Mouse (Mus musculus) myocyte (in vitro differentiated cells): ENCODE data around the gene Akap13. TPM values are rescaled to one million over a fixed set of nuclear protein-coding genes. Genes with fewer than 3 reads are reported as not detected.

Experiments
- H3K27me3 ChIP-seq: one replicate; pipeline ENCODE4 v1.6.1; 2011; ENCODE audit not compliant: control insufficient read depth, insufficient read depth, insufficient read length
- H3K36me3 ChIP-seq: one replicate; pipeline ENCODE4 v1.6.1; 2011; ENCODE audit not compliant: control insufficient read depth, insufficient read depth
- H3K4me2 ChIP-seq: one replicate; pipeline ENCODE4 v1.6.1; 2011; ENCODE audit warnings: low read depth, control low read depth
- H3K4me3 ChIP-seq: one replicate; pipeline ENCODE4 v1.5.1; 2011; ENCODE audit warnings: mild to moderate bottlenecking, control low read depth, moderate library complexity
- H3K79me2 ChIP-seq: one replicate; pipeline ENCODE4 v1.6.1; 2011; ENCODE audit not compliant: control insufficient read depth, insufficient read depth
- H3ac ChIP-seq: one replicate; pipeline ENCODE4 v1.6.1; 2011; ENCODE audit not compliant: control insufficient read depth, insufficient read length
- CEBPB ChIP-seq: IDR thresholded peaks from 2 replicates; pipeline ENCODE4 v1.6.1; 2011; ENCODE audit warnings: mild to moderate bottlenecking, moderate library complexity; ENCODE audit not compliant: poor library complexity, insufficient read depth, severe bottlenecking
- E2F4 ChIP-seq: IDR thresholded peaks from one replicate; pipeline ENCODE4 v1.6.1; 2011; ENCODE audit warnings: mild to moderate bottlenecking, control low read depth, moderate library complexity; ENCODE audit not compliant: insufficient read depth
- MAX ChIP-seq: IDR thresholded peaks from one replicate; pipeline ENCODE4 v1.6.1; 2011; ENCODE audit warnings: low read depth, mild to moderate bottlenecking, control low read depth
- MYOD1 ChIP-seq, 3 experiments: IDR thresholded peaks; one replicate each; pipeline ENCODE4 v1.6.1; 2011; ENCODE audit warnings: control low read depth in 2 of 3, low read depth in 2 of 3, mild to moderate bottlenecking in 2 of 3, moderate library complexity in 1 of 3; ENCODE audit not compliant: insufficient read length in 2 of 3, control insufficient read depth in 1 of 3
- MYOG ChIP-seq, 3 experiments: IDR thresholded peaks; one replicate each; pipeline ENCODE4 v1.6.1; 2011; ENCODE audit warnings: control low read depth in 2 of 3, low read depth in 2 of 3, mild to moderate bottlenecking in 2 of 3; ENCODE audit not compliant: insufficient read length in 2 of 3, control insufficient read depth in 1 of 3, insufficient read depth in 1 of 3
- POLR2A ChIP-seq: IDR thresholded peaks from one replicate; pipeline ENCODE4 v1.6.1; 2011; ENCODE audit warnings: low read depth, mild to moderate bottlenecking, control low read depth, moderate library complexity; ENCODE audit not compliant: insufficient read length
- POLR2AphosphoS2 ChIP-seq: IDR thresholded peaks from one replicate; pipeline ENCODE4 v1.6.1; 2011; ENCODE audit warnings: low read depth, control low read depth; ENCODE audit not compliant: insufficient read length
- REST ChIP-seq: IDR thresholded peaks from one replicate; pipeline ENCODE4 v1.6.1; 2011; ENCODE audit warnings: mild to moderate bottlenecking, control low read depth, moderate library complexity; ENCODE audit not compliant: insufficient read depth, insufficient read length
- SRF ChIP-seq: IDR thresholded peaks from one replicate; pipeline ENCODE4 v1.6.1; 2011; ENCODE audit warnings: low read depth; ENCODE audit not compliant: control insufficient read depth, insufficient read length
- TCF12 ChIP-seq: IDR thresholded peaks from one replicate; pipeline ENCODE4 v1.6.1; 2011; ENCODE audit warnings: mild to moderate bottlenecking, control low read depth; ENCODE audit not compliant: poor library complexity, insufficient read depth, severe bottlenecking
- TCF3 ChIP-seq: IDR thresholded peaks from one replicate; pipeline ENCODE4 v1.6.1; 2011; ENCODE audit warnings: low read depth, control low read depth; ENCODE audit not compliant: insufficient read length
- USF1 ChIP-seq: IDR thresholded peaks from one replicate; pipeline ENCODE4 v1.6.1; 2011; ENCODE audit warnings: low read depth, mild to moderate bottlenecking, control low read depth, moderate library complexity
- polyA plus RNA-seq: library from polyadenylated mRNA; unstranded; fragments of >200 nt; fragmentation: generic; extraction: Trizol; gene quantifications from one replicate; pipeline ENCODE4 v1.2.1, GENCODE M21; 2012; ENCODE audit warnings: missing spikeins

Akap13 gene
- polyA plus RNA-seq, 1 experiment = 13.9 TPM

- H3K4me3 ChIP-seq = no peak overlapping the region
- TF ChIP-seq E2F4 = no peak
- TF ChIP-seq CEBPB = peak; percentile 58
Measured at GRCm38 (mm10) chr7:75561134-75561533, 105.8 kb downstream of the Akap13 start.

GRCm38 (mm10) chr7:75568276-75568675, 112.9 kb downstream of the Akap13 start:
- Histone ChIP-seq H3K4me3 (no peak overlapping the region), H3K27me3 (no peaks in the 10 kb centered on the region), H3K36me3 (no peaks in the 10 kb centered on the region), H3ac (no peak overlapping the region), H3K79me2 (peaks cover 50% of the 10 kb centered on the region), H3K4me2 (no peak overlapping the region)
- TF ChIP-seq CEBPB (peak; percentile 63), POLR2A (no peak), MYOD1 (IDR thresholded peaks at IDR 0.05; ENCODE audit: control insufficient read depth in 1 of 3, insufficient read length in 2 of 3, low read depth in 2 of 3) (peak in 2 of 3 experiments; percentile 64 to 68), E2F4 (no peak), REST (no peak), SRF (no peak), MAX (no peak), TCF3 (no peak), POLR2AphosphoS2 (no peak), USF1 (no peak), TCF12 (no peak), MYOG (IDR thresholded peaks at IDR 0.05; ENCODE audit: control insufficient read depth in 1 of 3, insufficient read depth in 1 of 3, insufficient read length in 2 of 3, low read depth in 2 of 3) (no peak)

More at GRCm38 (mm10) chr7:75561134-75561533, 105.8 kb downstream of the Akap13 start:
- Histone ChIP-seq H3K36me3 (no peaks in the 10 kb centered on the region), H3K79me2 (peaks cover 81% of the 10 kb centered on the region), H3K4me2 (no peak overlapping the region), H3ac (no peak overlapping the region), H3K27me3 (no peaks in the 10 kb centered on the region)

- Histone ChIP-seq H3K4me3 (no peak overlapping the region), H3K27me3 (no peaks in the 10 kb centered on the region), H3K36me3 (no peaks in the 10 kb centered on the region), H3K4me2 (no peak overlapping the region), H3K79me2 (peaks cover 48% of the 10 kb centered on the region), H3ac (no peak overlapping the region)
- no peak for TF ChIP-seq TCF12
- TF ChIP-seq USF1 = no peak
- no peak for TF ChIP-seq SRF
- TF ChIP-seq POLR2AphosphoS2 = no peak
- TF ChIP-seq MYOD1 (IDR thresholded peaks at IDR 0.05; ENCODE audit: control insufficient read depth in 1 of 3, insufficient read length in 2 of 3, low read depth in 2 of 3) = no peak
- no peak for TF ChIP-seq MAX
- TF ChIP-seq MYOG (IDR thresholded peaks at IDR 0.05; ENCODE audit: control insufficient read depth in 1 of 3, insufficient read depth in 1 of 3, insufficient read length in 2 of 3, low read depth in 2 of 3) = no peak
- no peak for TF ChIP-seq TCF3
- no peak for TF ChIP-seq CEBPB
- no peak for TF ChIP-seq POLR2A
- TF ChIP-seq REST = no peak
- TF ChIP-seq E2F4 = no peak
Measured at GRCm38 (mm10) chr7:75568883-75569282, 113.5 kb downstream of the Akap13 start.

GRCm38 (mm10) chr7:75570218-75570617, 114.9 kb downstream of the Akap13 start:
- Histone ChIP-seq H3K27me3 (no peaks in the 10 kb centered on the region), H3K4me2 (no peak overlapping the region), H3K79me2 (peaks cover 47% of the 10 kb centered on the region), H3ac (no peak overlapping the region), H3K4me3 (no peak overlapping the region), H3K36me3 (no peaks in the 10 kb centered on the region)
- TF ChIP-seq TCF3 (no peak), POLR2A (no peak), MYOD1 (IDR thresholded peaks at IDR 0.05; ENCODE audit: control insufficient read depth in 1 of 3, insufficient read length in 2 of 3, low read depth in 2 of 3) (no peak), MYOG (IDR thresholded peaks at IDR 0.05; ENCODE audit: control insufficient read depth in 1 of 3, insufficient read depth in 1 of 3, insufficient read length in 2 of 3, low read depth in 2 of 3) (no peak)

GRCm38 (mm10) chr7:75571078-75571477, 115.7 kb downstream of the Akap13 start:
- Histone ChIP-seq H3K4me2 (peak overlapping the region; percentile 13), H3K36me3 (no peaks in the 10 kb centered on the region), H3ac (no peak overlapping the region), H3K4me3 (no peak overlapping the region), H3K79me2 (peaks cover 43% of the 10 kb centered on the region), H3K27me3 (no peaks in the 10 kb centered on the region)
- TF ChIP-seq E2F4 (no peak), CEBPB (no peak), TCF3 (no peak), SRF (no peak), TCF12 (no peak), POLR2AphosphoS2 (no peak)
